Mouse (Mus musculus) fibroblast of lung, adult 2 months (primary cell): ENCODE measurements around the gene Gm49711.

ENCODE experiments used
- DNase-seq: peaks from one replicate; pipeline ENCODE4 v3.0.0-alpha.2; 2011; ENCODE audit warnings: low read depth

Gene Gm49711

GRCm38 (mm10) chr16:92120899-92121531 lies 62.9 kb downstream of the Gm49711 start:
- no peak for DNase-seq

GRCm38 (mm10) chr16:92127226-92127625 lies 69.1 kb downstream of the Gm49711 start:
- DNase-seq: no peak

GRCm38 (mm10) chr16:92127666-92128065 lies 69.5 kb downstream of the Gm49711 start:
- no peak for DNase-seq

GRCm38 (mm10) chr16:92129843-92130242 lies 71.7 kb downstream of the Gm49711 start:
- no peak for DNase-seq

GRCm38 (mm10) chr16:92132511-92132910 lies 74.4 kb downstream of the Gm49711 start:
- no peak for DNase-seq

- no peak for DNase-seq
Measured at GRCm38 (mm10) chr16:92134148-92134764, 76.1 kb downstream of the Gm49711 start.

- DNase-seq: no peak
Measured at GRCm38 (mm10) chr16:92136275-92136674, 78.2 kb downstream of the Gm49711 start.

- DNase-seq: peak; percentile 57
Measured at GRCm38 (mm10) chr16:92139386-92140261, 81.5 kb downstream of the Gm49711 start.

- DNase-seq: no peak
Measured at GRCm38 (mm10) chr16:92140328-92140727, 82.2 kb downstream of the Gm49711 start.

GRCm38 (mm10) chr16:92141021-92141420 lies 82.9 kb downstream of the Gm49711 start:
- no peak for DNase-seq

- DNase-seq: no peak
Measured at GRCm38 (mm10) chr16:92142426-92143012, 84.4 kb downstream of the Gm49711 start.

GRCm38 (mm10) chr16:92147631-92148366 lies 89.7 kb downstream of the Gm49711 start:
- DNase-seq: no peak

GRCm38 (mm10) chr16:92148367-92148728 lies 90.2 kb downstream of the Gm49711 start:
- no peak for DNase-seq

- DNase-seq: no peak
Measured at GRCm38 (mm10) chr16:92150975-92151374, 92.9 kb downstream of the Gm49711 start.

GRCm38 (mm10) chr16:92158021-92158455 lies 99.9 kb downstream of the Gm49711 start:
- DNase-seq: peak; percentile 51

GRCm38 (mm10) chr16:92158461-92159091 lies 100.5 kb downstream of the Gm49711 start:
- DNase-seq: no peak

GRCm38 (mm10) chr16:92159114-92159513 lies 101.0 kb downstream of the Gm49711 start:
- DNase-seq: no peak

GRCm38 (mm10) chr16:92162289-92162688 lies 104.2 kb downstream of the Gm49711 start:
- no peak for DNase-seq

- DNase-seq: no peak
Measured at GRCm38 (mm10) chr16:92163545-92163944, 105.4 kb downstream of the Gm49711 start.

- DNase-seq: peak; percentile 56
Measured at GRCm38 (mm10) chr16:92176052-92176451, 117.9 kb downstream of the Gm49711 start.

GRCm38 (mm10) chr16:92177718-92178117 lies 119.6 kb downstream of the Gm49711 start:
- no peak for DNase-seq
